Mouse (Mus musculus) brain, embryonic 14.5 days (tissue): ENCODE measurements at regions not wholly inside any gene's neighbourhood (a gene's known extent, or its start where the extent isn't known, plus 50 kb on each side); places are given as distances from the start of the nearest gene placed in this dataset.

ENCODE experiments used
- CTCF ChIP-seq: fragments of 200-500 bp; IDR thresholded peaks from 2 replicates; pipeline ENCODE4 v1.5.1; 2012; ENCODE audit warnings: inconsistent platforms, mild to moderate bottlenecking, moderate library complexity, borderline replicate concordance; ENCODE audit not compliant: insufficient read depth, insufficient read length; ENCODE audit errors: extremely low read depth
- POLR2A ChIP-seq: fragments of 200-500 bp; IDR thresholded peaks from 2 replicates; pipeline ENCODE4 v1.6.1; 2012; ENCODE audit warnings: mild to moderate bottlenecking, inconsistent platforms, borderline replicate concordance; ENCODE audit not compliant: poor library complexity, insufficient read depth, insufficient read length, severe bottlenecking; ENCODE audit errors: extremely low read depth

- TF ChIP-seq CTCF (no peak), POLR2A (no peak)
Observed at GRCm38 (mm10) chr1:112779801-112780200, 915.1 kb upstream of the Dsel start.
